Mouse (Mus musculus) midbrain, embryonic 12.5 days (tissue): ENCODE results near the gene Spdye4c. TPM values are rescaled to one million over a fixed set of nuclear protein-coding genes. Genes with fewer than 3 reads are reported as not detected.

Experiments used
- ATAC-seq: fragments of 200-750 bp; cut with Nextera tagmentation; 2 replicates; pipeline ENCODE4 v1.8.0; 2017; ENCODE audit warnings: low read depth, moderate TSS enrichment, moderate library complexity; ENCODE audit not compliant: low FRiP score
- H3K27ac ChIP-seq: fragments of 300-500 bp; sonication (generic); replicated peaks from 2 replicates; pipeline ENCODE4 v1.5.1; 2016; ENCODE audit warnings: mild to moderate bottlenecking
- H3K27me3 ChIP-seq: fragments of 300-500 bp; sonication (generic); 2 replicates; pipeline ENCODE4 v1.6.1; 2016; ENCODE audit warnings: mild to moderate bottlenecking
- H3K36me3 ChIP-seq: fragments of 300-500 bp; sonication (generic); 2 replicates; pipeline ENCODE4 v1.6.1; 2016
- H3K4me1 ChIP-seq: fragments of 300-500 bp; sonication (generic); 2 replicates; pipeline ENCODE4 v1.6.1; 2016
- H3K4me2 ChIP-seq: fragments of 300-500 bp; sonication (generic); replicated peaks from 2 replicates; pipeline ENCODE4 v1.6.1; 2016; ENCODE audit warnings: mild to moderate bottlenecking, moderate library complexity
- H3K4me3 ChIP-seq: fragments of 300-500 bp; sonication (generic); 2 replicates; pipeline ENCODE4 v1.5.1; 2016; ENCODE audit warnings: mild to moderate bottlenecking
- H3K9ac ChIP-seq: fragments of 300-500 bp; sonication (generic); replicated peaks from 2 replicates; pipeline ENCODE4 v1.6.1; 2016; ENCODE audit warnings: mild to moderate bottlenecking, moderate library complexity
- H3K9me3 ChIP-seq: fragments of 300-500 bp; sonication (generic); 2 replicates; pipeline ENCODE4 v1.6.1; 2016; ENCODE audit warnings: mild to moderate bottlenecking
- WGBS: fragments of 180-500 bp; shearing (Covaris S2); methylation state at CpG from one replicate; pipeline ENCODE4 v1.1.7; 2016; 5-methylcytosine and 5-hydroxymethylcytosine counted together
- polyA plus RNA-seq: library from polyadenylated mRNA; unstranded; fragments of >200 nt; fragmentation: Nextera tagmentation; extraction: Ambion mirVana; gene quantifications from 2 replicates; pipeline ENCODE4 v1.2.1, GENCODE M21; 2016

Gene Spdye4c
- polyA plus RNA-seq, 1 experiment from 2014 or later = not detected

DNA sequence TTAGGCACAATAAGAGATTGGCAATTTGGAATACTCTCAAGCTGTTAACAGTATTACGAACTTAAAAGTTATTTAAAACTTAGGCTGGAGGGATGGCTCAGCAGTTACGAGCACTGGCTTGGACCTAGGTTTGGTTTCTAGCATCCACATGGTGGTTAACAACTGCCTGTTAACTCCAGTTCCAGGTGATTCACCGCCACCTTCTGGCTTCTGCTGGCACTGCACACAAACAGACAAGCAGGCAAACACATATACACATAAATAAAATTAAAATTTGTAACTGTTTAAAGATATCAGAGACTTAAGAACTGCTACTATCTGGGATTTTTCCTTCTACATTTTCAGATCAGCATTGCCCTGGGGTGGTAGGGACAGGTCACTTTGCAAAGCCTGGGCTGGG lies 26.8 kb upstream of the Spdye4c start:
- no peak overlapping the region for H3K9ac ChIP-seq
- ATAC-seq = no peak
- H3K9me3 ChIP-seq = 0 out of 2 replicates have a peak, but pooled peaks cover 2% of the 10 kb centered on the region
- H3K4me2 ChIP-seq = no peak overlapping the region
- H3K36me3 ChIP-seq = no peaks in the 10 kb centered on the region
- 89% methylated on average over 3 of the region's 3 CpGs for WGBS
- no peak overlapping the region for H3K4me3 ChIP-seq
- no peak overlapping the region for H3K27ac ChIP-seq
- H3K4me1 ChIP-seq = no peaks in the 10 kb centered on the region
- no peaks in the 10 kb centered on the region for H3K27me3 ChIP-seq

- 64% methylated on average over 8 of the region's 8 CpGs for WGBS
- no peaks in the 10 kb centered on the region for H3K27me3 ChIP-seq
- 0 out of 2 replicates have a peak, but pooled peaks cover 2% of the 10 kb centered on the region for H3K9me3 ChIP-seq
- ATAC-seq = no peak
- no peak overlapping the region for H3K9ac ChIP-seq
- H3K4me3 ChIP-seq = no peak overlapping the region
- H3K4me2 ChIP-seq = no peak overlapping the region
- H3K4me1 ChIP-seq = no peaks in the 10 kb centered on the region
- no peak overlapping the region for H3K27ac ChIP-seq
- no peaks in the 10 kb centered on the region for H3K36me3 ChIP-seq
These were observed 25.1 kb upstream of the Spdye4c start for GRCm38 (mm10) chr2:128565904-128566303.

- H3K4me1 ChIP-seq = no peaks in the 10 kb centered on the region
- no peak for ATAC-seq
- H3K9me3 ChIP-seq = 0 out of 2 replicates have a peak, but pooled peaks cover 2% of the 10 kb centered on the region
- 72% methylated on average over 10 of the region's 10 CpGs for WGBS
- H3K4me3 ChIP-seq = no peak overlapping the region
- H3K27ac ChIP-seq = no peak overlapping the region
- H3K27me3 ChIP-seq = no peaks in the 10 kb centered on the region
- H3K9ac ChIP-seq = no peak overlapping the region
- H3K36me3 ChIP-seq = no peaks in the 10 kb centered on the region
- H3K4me2 ChIP-seq = no peak overlapping the region
These were observed 24.5 kb upstream of the Spdye4c start for GRCm38 (mm10) chr2:128566304-128567147.

- H3K9ac ChIP-seq = no peak overlapping the region
- H3K9me3 ChIP-seq = 0 out of 2 replicates have a peak, but pooled peaks cover 2% of the 10 kb centered on the region
- no peaks in the 10 kb centered on the region for H3K27me3 ChIP-seq
- H3K4me2 ChIP-seq = no peak overlapping the region
- H3K4me3 ChIP-seq = no peak overlapping the region
- H3K36me3 ChIP-seq = no peaks in the 10 kb centered on the region
- ATAC-seq = no peak
- no peak overlapping the region for H3K27ac ChIP-seq
- 81% methylated on average over 6 of the region's 6 CpGs for WGBS
- H3K4me1 ChIP-seq = no peaks in the 10 kb centered on the region
These were observed 23.0 kb upstream of the Spdye4c start for GRCm38 (mm10) chr2:128568018-128568417.

GRCm38 (mm10) chr2:128568490-128568889 lies 22.5 kb upstream of the Spdye4c start:
- no peak overlapping the region for H3K9ac ChIP-seq
- no peaks in the 10 kb centered on the region for H3K36me3 ChIP-seq
- 91% methylated on average over 4 of the region's 4 CpGs for WGBS
- no peaks in the 10 kb centered on the region for H3K4me1 ChIP-seq
- ATAC-seq = no peak
- no peak overlapping the region for H3K4me2 ChIP-seq
- 0 out of 2 replicates have a peak, but pooled peaks cover 2% of the 10 kb centered on the region for H3K9me3 ChIP-seq
- H3K27ac ChIP-seq = no peak overlapping the region
- no peak overlapping the region for H3K4me3 ChIP-seq
- H3K27me3 ChIP-seq = no peaks in the 10 kb centered on the region

- Histone ChIP-seq H3K4me2 (no peak overlapping the region), H3K9ac (no peak overlapping the region)
- WGBS = 90% methylated on average over 4 of the region's 4 CpGs
These were observed 20.0 kb upstream of the Spdye4c start for GRCm38 (mm10) chr2:128571001-128571400.

DNA sequence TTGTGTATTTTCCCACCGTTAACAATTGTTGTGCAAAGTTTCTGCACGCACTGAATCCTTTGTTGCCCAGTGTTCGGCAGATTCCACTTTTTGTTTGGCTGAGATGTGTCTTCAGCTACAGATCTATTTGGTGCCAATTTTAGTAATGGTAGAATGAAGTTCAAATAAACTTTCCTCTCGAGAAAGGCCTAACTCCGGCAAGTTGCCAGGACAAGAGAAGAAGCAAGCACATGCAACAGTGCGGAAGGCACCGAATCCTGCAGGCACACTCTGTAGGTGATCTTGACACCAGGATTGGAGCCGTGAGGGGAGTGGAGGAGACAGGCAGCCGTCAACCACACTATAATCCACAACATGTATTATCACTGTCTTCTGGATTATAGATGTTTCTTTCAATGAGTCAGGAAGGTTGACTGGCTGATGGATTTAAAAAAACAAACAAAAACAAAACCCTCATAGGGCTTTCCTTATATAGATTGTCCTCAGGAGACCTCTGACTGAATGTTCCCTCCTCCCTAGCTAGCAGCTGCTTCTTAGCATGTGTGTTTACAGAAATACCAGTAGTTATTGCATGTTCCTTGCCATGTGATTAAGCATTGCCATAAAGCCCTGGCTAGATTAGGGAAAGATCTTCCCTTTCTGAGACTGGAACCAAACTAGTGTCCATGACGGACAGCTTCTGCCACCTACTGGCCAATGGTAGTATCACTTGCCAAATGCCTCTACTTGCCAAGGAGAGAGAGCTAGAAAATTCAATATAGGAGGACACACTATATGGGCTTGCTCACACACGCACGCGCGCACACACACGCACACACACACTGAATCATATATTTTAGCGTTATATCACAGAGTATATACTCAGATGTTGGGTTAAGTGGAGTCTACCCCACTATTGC lies 18.0 kb upstream of the Spdye4c start:
- no peaks in the 10 kb centered on the region for H3K4me1 ChIP-seq
- H3K36me3 ChIP-seq = no peaks in the 10 kb centered on the region
- ATAC-seq = peak; percentile 34; the same call in 1 of the 2 replicates
- no peaks in the 10 kb centered on the region for H3K9me3 ChIP-seq
- no peak overlapping the region for H3K9ac ChIP-seq
- WGBS = 52% methylated on average over 16 of the region's 16 CpGs
- H3K4me3 ChIP-seq = no peak overlapping the region
- no peak overlapping the region for H3K4me2 ChIP-seq
- H3K27me3 ChIP-seq = no peaks in the 10 kb centered on the region
- H3K27ac ChIP-seq = no peak overlapping the region

More at GRCm38 (mm10) chr2:128571001-128571400, 20.0 kb upstream of the Spdye4c start:
- no peak overlapping the region for H3K27ac ChIP-seq
- H3K4me1 ChIP-seq = no peaks in the 10 kb centered on the region
- H3K9me3 ChIP-seq = no peaks in the 10 kb centered on the region
- no peaks in the 10 kb centered on the region for H3K36me3 ChIP-seq
- no peak for ATAC-seq
- no peak overlapping the region for H3K4me3 ChIP-seq
- H3K27me3 ChIP-seq = no peaks in the 10 kb centered on the region

DNA sequence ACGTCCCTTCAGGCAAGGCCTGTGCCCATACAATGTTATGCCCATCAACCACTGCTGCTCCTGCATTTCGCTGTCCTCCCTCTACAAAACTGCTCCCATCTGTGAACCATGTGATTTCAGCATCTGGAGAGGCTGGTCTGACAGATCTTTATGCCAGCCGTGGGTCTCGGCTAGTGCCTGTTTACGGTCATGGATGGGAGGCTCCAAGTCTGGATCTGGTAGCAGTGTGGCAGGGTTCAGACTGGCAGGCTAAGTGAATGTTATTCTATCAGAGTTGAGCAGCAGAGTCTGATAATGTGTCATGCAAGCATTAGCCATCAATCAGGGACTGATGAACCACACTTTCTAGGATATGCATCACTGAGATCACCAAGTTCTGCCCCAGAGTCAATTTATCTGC lies 8.1 kb upstream of the Spdye4c start:
- no peak overlapping the region for H3K4me3 ChIP-seq
- no peaks in the 10 kb centered on the region for H3K36me3 ChIP-seq
- H3K27me3 ChIP-seq = no peaks in the 10 kb centered on the region
- WGBS = 81% methylated on average over 5 of the region's 5 CpGs
- no peak overlapping the region for H3K27ac ChIP-seq
- no peaks in the 10 kb centered on the region for H3K9me3 ChIP-seq
- no peak overlapping the region for H3K4me2 ChIP-seq
- no peaks in the 10 kb centered on the region for H3K4me1 ChIP-seq
- ATAC-seq = no peak
- H3K9ac ChIP-seq = no peak overlapping the region

- WGBS = 91% methylated on average over 7 of the region's 7 CpGs
- H3K36me3 ChIP-seq = no peaks in the 10 kb centered on the region
- no peak overlapping the region for H3K27ac ChIP-seq
- H3K27me3 ChIP-seq = no peaks in the 10 kb centered on the region
- no peak overlapping the region for H3K4me2 ChIP-seq
- H3K9ac ChIP-seq = no peak overlapping the region
- no peaks in the 10 kb centered on the region for H3K9me3 ChIP-seq
- no peak overlapping the region for H3K4me3 ChIP-seq
- ATAC-seq = no peak
- no peaks in the 10 kb centered on the region for H3K4me1 ChIP-seq
These were observed 1.3 kb downstream of the Spdye4c start for GRCm38 (mm10) chr2:128592301-128592700.

GRCm38 (mm10) chr2:128601534-128601933 lies 10.5 kb downstream of the Spdye4c start:
- Histone ChIP-seq H3K4me2 (no peak overlapping the region), H3K27ac (no peak overlapping the region), H3K9me3 (no peaks in the 10 kb centered on the region), H3K36me3 (no peaks in the 10 kb centered on the region), H3K27me3 (no peaks in the 10 kb centered on the region), H3K4me3 (no peak overlapping the region), H3K4me1 (0 out of 2 replicates have a peak, but pooled peaks cover 4% of the 10 kb centered on the region), H3K9ac (no peak overlapping the region)
- 43% methylated on average over 2 of the region's 2 CpGs for WGBS
- no peak for ATAC-seq

DNA sequence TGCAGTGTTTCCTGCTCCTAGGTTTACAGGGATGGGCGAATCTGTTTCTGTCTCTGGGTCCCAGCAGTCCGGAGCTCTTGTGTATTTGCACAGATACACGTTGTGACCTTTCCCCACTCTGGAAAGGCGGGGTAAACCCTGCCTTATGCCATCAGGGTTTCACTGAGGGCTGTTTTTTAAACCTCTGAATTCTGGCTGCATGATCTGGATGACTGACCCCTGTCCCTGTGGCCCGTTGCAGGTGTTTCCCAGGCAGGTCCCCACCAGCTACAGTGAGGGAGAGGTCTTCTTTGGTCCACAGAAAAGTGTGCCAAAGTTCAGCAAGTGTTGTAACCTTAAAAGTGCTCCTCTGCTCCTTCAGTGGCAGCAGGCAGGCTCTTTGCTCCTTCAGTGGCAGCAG lies 18.3 kb downstream of the Spdye4c start:
- WGBS = 86% methylated on average over 5 of the region's 5 CpGs
- Histone ChIP-seq H3K9ac (no peak overlapping the region), H3K4me3 (no peak overlapping the region), H3K4me1 (no peaks in the 10 kb centered on the region), H3K4me2 (no peak overlapping the region), H3K27ac (no peak overlapping the region), H3K9me3 (no peaks in the 10 kb centered on the region), H3K27me3 (no peaks in the 10 kb centered on the region), H3K36me3 (peaks cover 34% of the 10 kb centered on the region)
- ATAC-seq = no peak

GRCm38 (mm10) chr2:128611178-128611577 lies 20.2 kb downstream of the Spdye4c start:
- H3K9me3 ChIP-seq = no peaks in the 10 kb centered on the region
- 91% methylated on average over 8 of the region's 8 CpGs for WGBS
- no peak overlapping the region for H3K4me3 ChIP-seq
- no peaks in the 10 kb centered on the region for H3K4me1 ChIP-seq
- no peaks in the 10 kb centered on the region for H3K27me3 ChIP-seq
- ATAC-seq = no peak
- peaks cover 50% of the 10 kb centered on the region for H3K36me3 ChIP-seq
- no peak overlapping the region for H3K9ac ChIP-seq
- no peak overlapping the region for H3K27ac ChIP-seq
- no peak overlapping the region for H3K4me2 ChIP-seq
